Mouse (Mus musculus) gastrocnemius, adult 2 months (tissue): ENCODE data around the gene Gm16181. TPM values are rescaled to one million over a fixed set of nuclear protein-coding genes. Genes with fewer than 3 reads are reported as not detected.
A peak's percentile ranks its signal among the peaks of the same experiment; 100 is the strongest.

ENCODE experiments used
- DNase-seq: peaks from one replicate; pipeline ENCODE4 v3.0.0; 2022
- H3K27ac ChIP-seq: fragments of 200-600 bp; 2 replicates; pipeline ENCODE4 v1.8.1; 2022; ENCODE audit warnings: mild to moderate bottlenecking
- H3K4me3 ChIP-seq: fragments of 200-600 bp; 2 replicates; pipeline ENCODE4 v1.8.1; 2022; ENCODE audit warnings: mild to moderate bottlenecking, moderate library complexity
- CTCF ChIP-seq: fragments of 200-600 bp; IDR thresholded peaks from 2 replicates; pipeline ENCODE4 v1.8.1; 2022; ENCODE audit warnings: antibody characterized with exemption, mild to moderate bottlenecking, moderate library complexity
- intact Hi-C: fragments of 180-260 bp; cut with DNase I; formaldehyde crosslinking; loops from one replicate; pipeline ENCODE4 v1.15.1; 2025
- total RNA-seq, 2 experiments: library from RNA; stranded (reverse); gene quantifications; 2 replicates each; pipeline ENCODE4 v1.2.3; 2021

The Gm16181 gene
- total RNA-seq, 2 experiments from 2014 or later: not detected

- TF ChIP-seq CTCF: no peak
- H3K4me3 ChIP-seq: no peak overlapping the region
- intact Hi-C loops: no loop called here
- H3K27ac ChIP-seq: no peak overlapping the region
- no peak for DNase-seq
Measured at GRCm38 (mm10) chr17:35248986-35249385, 28.4 kb downstream of the Gm16181 start.

- intact Hi-C loops: no loop called here
- no peak overlapping the region for H3K27ac ChIP-seq
- no peak for DNase-seq
- TF ChIP-seq CTCF: no peak
- no peak overlapping the region for H3K4me3 ChIP-seq
Measured at GRCm38 (mm10) chr17:35249451-35250197, 29.0 kb downstream of the Gm16181 start.

GRCm38 (mm10) chr17:35250348-35251120 lies 29.9 kb downstream of the Gm16181 start:
- no peak overlapping the region for H3K4me3 ChIP-seq
- DNase-seq: no peak
- H3K27ac ChIP-seq: no peak overlapping the region
- TF ChIP-seq CTCF: no peak
- intact Hi-C loops: no loop called here

- intact Hi-C loops: no loop called here
- no peak overlapping the region for H3K27ac ChIP-seq
- H3K4me3 ChIP-seq: no peak overlapping the region
- DNase-seq: no peak
- no peak for TF ChIP-seq CTCF
Measured at GRCm38 (mm10) chr17:35251162-35251719, 30.6 kb downstream of the Gm16181 start.

GRCm38 (mm10) chr17:35251981-35252380 lies 31.3 kb downstream of the Gm16181 start:
- intact Hi-C loops: no loop called here
- no peak overlapping the region for H3K27ac ChIP-seq
- H3K4me3 ChIP-seq: no peak overlapping the region
- no peak for DNase-seq
- TF ChIP-seq CTCF: no peak

GRCm38 (mm10) chr17:35252619-35253292 lies 32.1 kb downstream of the Gm16181 start:
- Histone ChIP-seq H3K4me3 (no peak overlapping the region), H3K27ac (no peak overlapping the region)
- no peak for TF ChIP-seq CTCF
- intact Hi-C loops: no loop called here
- no peak for DNase-seq

GRCm38 (mm10) chr17:35253293-35254093 lies 32.9 kb downstream of the Gm16181 start:
- TF ChIP-seq CTCF: no peak

GRCm38 (mm10) chr17:35254241-35255098 lies 33.8 kb downstream of the Gm16181 start:
- DNase-seq: peak; percentile 73
- intact Hi-C loops: no loop called here
- no peak overlapping the region for H3K27ac ChIP-seq
- TF ChIP-seq CTCF: peak; percentile 92; the same call in 1 of the 2 replicates
- no peak overlapping the region for H3K4me3 ChIP-seq

More at GRCm38 (mm10) chr17:35253293-35254093, 32.9 kb downstream of the Gm16181 start:
- intact Hi-C loops: no loop called here
- no peak for DNase-seq
- Histone ChIP-seq H3K4me3 (no peak overlapping the region), H3K27ac (no peak overlapping the region)

- Histone ChIP-seq H3K4me3 (no peak overlapping the region), H3K27ac (no peak overlapping the region)
- TF ChIP-seq CTCF: no peak
- intact Hi-C loops: no loop called here
- no peak for DNase-seq
Measured at GRCm38 (mm10) chr17:35255301-35255700, 34.7 kb downstream of the Gm16181 start.

- no peak for TF ChIP-seq CTCF
- intact Hi-C loops: no loop called here
- Histone ChIP-seq H3K27ac (no peak overlapping the region), H3K4me3 (no peak overlapping the region)
- no peak for DNase-seq
Measured at GRCm38 (mm10) chr17:35255704-35256103, 35.1 kb downstream of the Gm16181 start.

- H3K27ac ChIP-seq: peak overlapping the region; percentile 85
- peak overlapping the region; percentile 70 for H3K4me3 ChIP-seq
- TF ChIP-seq CTCF: no peak
- intact Hi-C loops: no loop called here
- DNase-seq: no peak
Measured at GRCm38 (mm10) chr17:35257378-35257777, 36.7 kb downstream of the Gm16181 start.
